Mouse (Mus musculus): ENCODE measurements at regions not wholly inside any gene's neighbourhood (a gene's known extent, or its start where the extent isn't known, plus 50 kb on each side); places are given as distances from the start of the nearest gene placed in this dataset.

GRCm38 (mm10) chr3:61064720-61065119, 62.1 kb downstream of the P2ry1 start:
- Histone ChIP-seq H3K4me1 (ENCODE audit: control insufficient read depth in 1 of 2, insufficient read depth in 2 of 2, low read length in 2 of 2) (peaks cover 9 to 22% of the 10 kb centered on the region in 2 experiments), H3K4me3 (ENCODE audit: control insufficient read depth in 1 of 2, insufficient read depth in 1 of 2, low read depth in 2 of 2, low read length in 2 of 2) (0 out of 4 replicates have a peak overlapping the region, but pooled peaks of 1 of the 2 experiments have one; percentile 0)
- peak; percentile 82 for DNase-seq (ENCODE audit: low read depth, low spot score)

GRCm38 (mm10) chr3:61067067-61067466, 64.5 kb downstream of the P2ry1 start:
- H3K9ac ChIP-seq (ENCODE audit: control insufficient read depth, low read depth, low read length, poor library complexity, severe bottlenecking): no peak overlapping the region
- no peak overlapping the region for H3K27ac ChIP-seq (ENCODE audit: control insufficient read depth, low read depth, low read length)
- H3K4me3 ChIP-seq (ENCODE audit: control insufficient read depth in 1 of 2, insufficient read depth in 1 of 2, low read depth in 2 of 2, low read length in 2 of 2): no peak overlapping the region
- no peak for TF ChIP-seq MEF2A (IDR thresholded peaks at IDR 0.05; ENCODE audit: extremely low read depth, insufficient replicate concordance, low read depth, low read length, poor library complexity, severe bottlenecking)
- H3K36me3 ChIP-seq (ENCODE audit: control insufficient read depth in 1 of 2, insufficient read depth in 2 of 2, low read length in 2 of 2): peaks cover 0 to 30% of the 10 kb centered on the region in 2 experiments; a peak in 2 of 4 replicates
- H3K9me3 ChIP-seq (replicated peaks; ENCODE audit: insufficient read depth, low read length): no peaks in the 10 kb centered on the region
- DNase-seq (ENCODE audit: low read depth, low spot score): no peak
- peaks cover 12 to 35% of the 10 kb centered on the region in 2 experiments for H3K4me1 ChIP-seq (ENCODE audit: control insufficient read depth in 1 of 2, insufficient read depth in 2 of 2, low read length in 2 of 2)
- H3K27me3 ChIP-seq (ENCODE audit: control insufficient read depth in 1 of 2, insufficient read depth in 2 of 2, low read length in 2 of 2): no peaks in the 10 kb centered on the region
- H3K79me2 ChIP-seq (ENCODE audit: control insufficient read depth, insufficient read depth, low read length, poor library complexity): no peaks in the 10 kb centered on the region

More at GRCm38 (mm10) chr3:61064720-61065119, 62.1 kb downstream of the P2ry1 start:
- peaks cover 0 to 23% of the 10 kb centered on the region in 2 experiments; a peak in 2 of 4 replicates for H3K36me3 ChIP-seq (ENCODE audit: control insufficient read depth in 1 of 2, insufficient read depth in 2 of 2, low read length in 2 of 2)
- no peaks in the 10 kb centered on the region for H3K27me3 ChIP-seq (ENCODE audit: control insufficient read depth in 1 of 2, insufficient read depth in 2 of 2, low read length in 2 of 2)
- H3K79me2 ChIP-seq (ENCODE audit: control insufficient read depth, insufficient read depth, low read length, poor library complexity): no peaks in the 10 kb centered on the region
- TF ChIP-seq MYB (IDR thresholded peaks at IDR 0.05; ENCODE audit: low read depth, low read length): peak; percentile 66; the same call in 1 of the 2 replicates
- 0 out of 2 replicates have a peak, but pooled peaks have one; percentile 16 for TF ChIP-seq SMC3 (IDR thresholded peaks at IDR 0.05; ENCODE audit: low read depth, low read length)
- peak; percentile 53 for TF ChIP-seq TAL1 (IDR thresholded peaks at IDR 0.05; ENCODE audit: low read length)
- peak; percentile 89 to 91 for TF ChIP-seq EP300 (IDR thresholded peaks at IDR 0.05; ENCODE audit: low read depth in 1 of 2, low read length in 2 of 2)
- peak; percentile 34; the same call in 1 of the 2 replicates for TF ChIP-seq ELF1 (IDR thresholded peaks at IDR 0.05; ENCODE audit: low read depth, low read length)
- no peak for TF ChIP-seq ZNF384 (IDR thresholded peaks at IDR 0.05; ENCODE audit: low read depth, low read length)
- TF ChIP-seq MYC (IDR thresholded peaks at IDR 0.05; ENCODE audit: low read depth, low read length): peak; percentile 35; the same call in 1 of the 2 replicates
- no peak for TF ChIP-seq POLR2A (IDR thresholded peaks at IDR 0.05; ENCODE audit: control insufficient read depth in 1 of 2, insufficient read depth in 1 of 2, low read depth in 1 of 2, low read length in 2 of 2, poor library complexity in 1 of 2)
- TF ChIP-seq CHD2 (IDR thresholded peaks at IDR 0.05; ENCODE audit: low read length): no peak
- TF ChIP-seq TCF12 (IDR thresholded peaks at IDR 0.05; ENCODE audit: low read depth, low read length): peak; percentile 80
- no peak for TF ChIP-seq ZC3H11A (IDR thresholded peaks at IDR 0.05; ENCODE audit: low read depth, low read length)
- no peak for TF ChIP-seq CHD1 (IDR thresholded peaks at IDR 0.05; ENCODE audit: low read depth, low read length)
- TF ChIP-seq ETS1 (IDR thresholded peaks at IDR 0.05; ENCODE audit: low read depth, low read length): 0 out of 2 replicates have a peak, but pooled peaks have one; percentile 26
- TF ChIP-seq GATA1 (IDR thresholded peaks at IDR 0.05; ENCODE audit: low read depth, low read length): peak; percentile 75
- peak; percentile 68 for TF ChIP-seq RCOR1 (IDR thresholded peaks at IDR 0.05; ENCODE audit: low read depth, low read length)
- H3K9me3 ChIP-seq (replicated peaks; ENCODE audit: insufficient read depth, low read length): no peaks in the 10 kb centered on the region
- peak overlapping the region; percentile 35; the same call in 1 of the 2 replicates for H3K27ac ChIP-seq (ENCODE audit: control insufficient read depth, low read depth, low read length)
- H3K9ac ChIP-seq (ENCODE audit: control insufficient read depth, low read depth, low read length, poor library complexity, severe bottlenecking): no peak overlapping the region

Data from MEL (cell line).